Mouse (Mus musculus) CD4-positive, CD25-positive, alpha-beta regulatory T cell, adult 4 months (primary cell): Measurements from ENCODE around the gene Gpr176. TPM values are rescaled to one million over a fixed set of nuclear protein-coding genes. Genes with fewer than 3 reads are reported as not detected.
A peak's percentile ranks its signal among the peaks of the same experiment; 100 is the strongest.

Source experiments
- ATAC-seq: one replicate; pipeline ENCODE4 v1.8.0; 2017
- polyA plus RNA-seq, 2 experiments: library from polyadenylated mRNA; unstranded; fragments of 100-300 nt; shearing (Covaris generic); gene quantifications; one replicate each; pipeline ENCODE4 v1.2.1; 2017

The Gpr176 gene
- under 1 TPM in 1 of 2 experiments, not detected in 1; 0.11 TPM for polyA plus RNA-seq

GRCm38 (mm10) chr2:118372901-118373571, at the start of gene Gpr176:
Gene Gpr176 (minus strand): TSS chr2:118373419.
- peak; percentile 33 for ATAC-seq

DNA sequence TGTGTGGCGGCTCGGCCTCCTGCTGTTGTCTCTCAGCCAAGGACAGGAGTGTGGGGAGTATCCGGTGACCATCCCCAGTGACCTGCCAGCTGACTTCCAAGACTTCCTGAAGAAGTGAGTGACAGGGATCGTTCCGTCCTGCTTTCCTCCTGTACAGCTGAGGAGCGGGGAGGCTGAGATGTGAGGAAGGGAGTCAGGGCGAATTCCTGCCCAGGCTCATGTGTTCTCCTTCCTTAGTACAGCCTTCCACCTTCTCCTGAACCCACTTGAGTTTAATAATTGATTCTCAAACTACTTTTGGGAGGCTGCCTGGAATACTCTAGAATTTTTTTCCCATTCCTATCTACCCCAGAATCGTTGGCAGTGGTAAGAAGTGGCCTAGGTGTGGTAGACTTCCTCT, 49.2 kb upstream of the Gpr176 start:
- no peak for ATAC-seq

DNA sequence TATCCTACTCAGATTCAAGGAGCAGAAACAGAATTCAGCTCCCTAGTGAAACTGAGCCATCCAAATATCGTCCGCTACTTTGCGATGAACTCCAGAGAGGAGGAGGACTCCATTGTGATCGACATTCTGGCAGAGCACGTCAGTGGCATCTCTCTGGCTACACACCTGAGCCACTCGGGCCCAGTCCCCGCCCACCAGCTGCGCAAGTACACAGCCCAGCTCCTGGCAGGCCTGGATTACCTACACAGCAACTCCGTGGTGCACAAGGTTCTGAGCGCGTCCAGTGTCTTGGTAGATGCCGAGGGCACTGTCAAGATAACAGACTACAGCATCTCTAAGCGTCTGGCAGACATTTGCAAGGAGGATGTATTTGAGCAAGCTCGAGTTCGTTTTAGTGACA, 48.7 kb upstream of the Gpr176 start:
- no peak for ATAC-seq

- ATAC-seq, result no peak
Observed at GRCm38 (mm10) chr2:118418076-118418475, 44.9 kb upstream of the Gpr176 start.

- ATAC-seq, result no peak
Observed at GRCm38 (mm10) chr2:118415601-118416355, 42.6 kb upstream of the Gpr176 start.

DNA sequence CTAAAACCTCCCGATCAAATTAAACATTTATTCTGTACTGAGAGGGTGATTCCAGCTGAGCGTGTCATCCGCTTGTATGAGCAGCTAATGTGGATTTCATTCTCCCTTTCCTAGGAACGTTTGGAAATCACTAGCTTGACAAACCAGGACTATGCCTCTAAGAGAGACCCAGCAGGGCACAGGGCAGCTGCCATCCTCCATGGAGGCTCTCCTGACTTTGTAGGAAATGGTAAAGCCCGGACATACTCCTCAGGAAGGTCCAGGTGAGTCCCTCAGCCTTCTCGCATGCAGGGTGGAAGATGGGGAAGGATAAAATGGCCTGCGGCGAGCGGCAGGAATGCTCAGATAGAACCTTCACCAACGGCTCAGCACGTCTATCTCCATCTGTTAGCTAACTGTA, 39.6 kb upstream of the Gpr176 start:
- ATAC-seq, result no peak

GRCm38 (mm10) chr2:118408336-118408895, 35.2 kb upstream of the Gpr176 start:
- no peak for ATAC-seq

DNA sequence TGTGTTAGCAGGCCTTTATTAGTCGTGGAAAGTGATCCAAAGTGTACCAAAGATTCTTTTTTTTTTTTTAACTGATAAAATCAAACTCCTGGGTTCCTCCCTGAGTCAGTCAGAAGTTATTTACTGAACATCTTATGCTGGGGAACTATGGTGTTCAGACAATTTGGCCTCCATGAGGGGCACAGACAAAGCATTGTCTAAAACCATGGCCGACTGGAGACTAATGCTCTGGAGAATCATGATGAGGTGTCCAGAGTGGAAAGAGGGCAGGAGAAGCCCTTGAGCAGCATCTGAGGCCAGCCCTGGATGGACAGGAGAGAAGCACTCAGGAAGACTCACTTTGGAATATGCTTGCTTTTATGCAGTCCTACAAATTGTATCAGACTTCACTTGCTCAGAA, 33.6 kb upstream of the Gpr176 start:
- ATAC-seq, result no peak

DNA sequence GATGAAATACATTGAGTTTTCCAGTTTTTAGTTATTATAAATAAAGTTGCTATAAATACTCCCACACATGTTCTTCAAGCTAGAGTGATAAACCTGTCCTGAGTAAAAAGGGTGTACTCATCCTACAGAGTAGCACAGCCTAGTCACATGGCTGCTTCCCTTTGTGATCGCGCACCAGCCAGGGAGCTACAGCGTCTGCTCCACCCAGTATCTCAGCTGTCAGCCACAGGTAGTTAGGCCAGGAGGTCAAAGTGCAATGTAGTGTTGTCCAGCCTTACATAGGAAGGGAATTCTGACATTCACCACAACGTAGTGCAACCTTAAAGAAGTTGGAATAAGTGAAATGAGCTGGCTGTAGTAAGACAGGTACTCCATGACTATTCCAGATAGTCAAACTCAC, 32.3 kb upstream of the Gpr176 start:
- ATAC-seq, result no peak

DNA sequence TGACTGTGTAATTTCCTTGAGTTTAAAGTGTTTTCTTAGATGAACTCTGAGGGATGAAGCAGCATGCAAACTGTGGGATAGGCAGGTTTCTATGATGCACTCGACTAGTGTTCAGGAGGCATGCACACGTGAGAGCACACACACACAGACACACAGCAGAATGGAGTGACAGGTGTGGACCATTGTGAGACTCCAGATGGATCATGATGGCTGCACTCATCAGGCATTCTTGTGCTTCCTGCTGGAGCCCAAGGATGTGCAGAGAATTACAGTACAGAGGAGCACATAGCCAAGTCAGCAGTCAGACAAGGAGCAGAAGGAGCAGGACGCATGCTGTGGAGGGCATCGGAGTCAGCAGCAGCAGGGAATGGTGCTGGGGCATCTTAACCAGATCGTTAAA, 31.1 kb upstream of the Gpr176 start:
- ATAC-seq, result no peak

DNA sequence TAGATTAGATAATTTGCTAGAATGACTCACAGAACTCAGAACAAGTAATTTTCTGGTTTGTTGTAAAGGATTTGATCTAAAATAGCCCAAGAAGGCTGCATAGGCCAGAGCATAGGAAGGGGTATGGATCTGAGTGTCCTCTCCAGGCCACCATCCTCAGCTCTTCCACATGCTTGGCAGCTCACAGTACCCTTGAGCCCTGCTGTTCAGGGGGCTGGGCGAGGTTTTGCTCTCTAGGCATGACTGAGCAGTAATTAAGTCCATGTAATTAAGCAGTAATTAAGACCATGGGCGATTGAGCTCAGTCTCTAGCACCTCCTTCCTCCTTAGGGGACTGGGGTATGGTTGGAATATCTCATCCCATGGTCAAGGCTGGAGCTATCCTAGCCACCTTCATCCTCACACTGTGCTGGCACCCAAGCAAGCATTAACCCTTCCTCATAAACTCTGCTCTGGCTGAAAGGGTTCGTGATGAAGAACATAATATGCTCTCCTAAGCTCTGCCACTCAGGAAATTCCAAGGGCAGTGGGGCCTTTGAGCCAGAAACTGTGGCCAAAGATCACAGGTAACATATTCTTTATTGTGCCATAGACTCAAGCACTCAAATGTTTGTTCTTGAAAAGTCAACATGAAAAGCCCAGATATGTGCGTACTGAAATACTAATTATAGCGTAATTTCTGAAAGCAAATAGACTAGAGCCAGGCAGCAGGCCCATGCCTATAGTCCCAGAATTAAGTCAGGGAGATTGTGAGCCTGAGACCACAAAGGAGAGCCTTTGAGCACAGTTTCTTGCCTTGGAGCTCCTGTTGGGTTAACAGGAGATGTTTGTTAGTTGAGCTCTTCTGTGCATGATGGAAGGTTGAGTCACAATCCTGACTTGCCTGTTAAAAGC, 28.9 kb upstream of the Gpr176 start:
- ATAC-seq, result no peak

GRCm38 (mm10) chr2:118399751-118400150, 26.5 kb upstream of the Gpr176 start:
- ATAC-seq, result no peak

DNA sequence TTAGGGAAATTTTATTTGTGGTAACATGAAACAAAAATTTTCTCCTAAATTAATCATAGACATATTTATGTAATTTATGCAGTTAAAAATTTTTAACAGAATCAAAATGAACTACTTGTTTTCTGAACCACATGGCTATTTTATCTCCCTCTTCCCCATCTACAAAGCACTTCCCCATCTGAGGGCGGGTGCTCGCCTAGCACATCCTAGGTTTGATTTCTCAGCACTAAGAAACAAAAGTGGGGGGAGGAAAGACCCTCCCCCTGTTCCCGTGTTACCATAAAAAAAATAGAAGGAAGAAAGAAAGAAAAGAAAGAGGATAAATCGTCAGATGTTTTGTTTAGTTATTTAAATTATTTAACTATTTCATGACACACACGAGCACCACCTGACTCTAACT, 18.0 kb upstream of the Gpr176 start:
- no peak for ATAC-seq

- no peak for ATAC-seq
Observed at GRCm38 (mm10) chr2:118390072-118390471, 16.9 kb upstream of the Gpr176 start.

DNA sequence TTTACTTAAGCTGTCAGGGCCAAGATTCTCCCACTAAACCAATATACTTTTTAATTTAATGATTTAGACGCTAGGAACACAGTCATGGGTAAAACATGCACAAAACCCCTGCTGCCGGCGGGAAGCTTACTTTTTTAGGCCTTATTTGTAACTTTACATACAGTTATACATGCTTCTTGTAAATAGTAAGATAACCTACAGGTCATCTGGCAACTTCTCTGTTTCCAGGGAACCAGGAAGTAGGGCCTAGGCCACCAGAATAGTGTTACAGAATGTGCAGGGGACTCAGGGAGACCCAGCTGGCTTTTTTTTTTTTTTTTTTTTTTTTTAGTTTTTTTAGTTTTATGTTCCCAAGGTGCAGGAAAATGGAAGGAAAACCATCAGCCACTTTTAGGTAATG, 16.4 kb upstream of the Gpr176 start:
- ATAC-seq, result no peak

- ATAC-seq, result peak; percentile 98
Observed at GRCm38 (mm10) chr2:118388341-118389335, 15.4 kb upstream of the Gpr176 start, which contains the start of gene Eif2ak4. Gene Eif2ak4 (plus strand): TSS chr2:118388618.

DNA sequence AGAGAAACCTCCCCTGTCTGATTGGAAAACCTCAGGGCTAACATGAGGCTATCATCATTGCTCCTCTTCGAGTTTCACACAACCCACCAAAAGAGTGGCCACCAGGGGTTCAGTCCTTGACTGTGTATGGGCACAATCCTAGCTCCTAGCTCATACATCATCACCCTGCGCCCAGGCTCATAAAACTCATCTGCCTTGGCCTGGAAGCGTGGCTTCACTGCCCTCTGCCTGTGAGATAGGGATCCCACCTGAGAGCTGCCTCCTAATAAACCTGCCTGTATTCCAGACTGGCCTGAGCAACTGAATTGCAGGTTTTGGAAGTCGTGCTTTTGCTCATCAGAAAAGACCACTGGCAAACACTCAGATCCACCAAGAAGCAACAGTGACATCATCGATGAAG, 10.2 kb upstream of the Gpr176 start:
- ATAC-seq, result no peak

- no peak for ATAC-seq
Observed at GRCm38 (mm10) chr2:118379756-118380155, 6.5 kb upstream of the Gpr176 start.

DNA sequence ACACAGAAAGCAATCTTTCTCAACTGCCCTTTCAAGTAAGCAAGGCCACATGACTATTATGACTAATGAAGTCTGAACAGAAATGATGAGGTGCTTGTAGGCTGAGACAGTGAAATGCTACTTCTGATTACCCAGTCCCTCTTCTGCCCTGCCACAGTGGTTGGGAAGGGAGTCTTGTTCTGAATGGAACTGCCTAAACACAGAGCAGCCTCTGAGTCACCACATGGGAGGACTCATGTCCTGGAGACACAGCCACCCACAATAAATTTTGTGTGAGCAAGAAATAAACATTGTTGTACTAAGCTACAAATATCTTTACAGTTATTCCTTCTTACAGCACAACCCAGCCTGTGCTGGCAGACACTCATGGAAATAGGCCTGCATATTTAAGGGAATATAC, 2.7 kb upstream of the Gpr176 start:
- no peak for ATAC-seq

GRCm38 (mm10) chr2:118375522-118375921, 2.3 kb upstream of the Gpr176 start:
- ATAC-seq, result no peak

DNA sequence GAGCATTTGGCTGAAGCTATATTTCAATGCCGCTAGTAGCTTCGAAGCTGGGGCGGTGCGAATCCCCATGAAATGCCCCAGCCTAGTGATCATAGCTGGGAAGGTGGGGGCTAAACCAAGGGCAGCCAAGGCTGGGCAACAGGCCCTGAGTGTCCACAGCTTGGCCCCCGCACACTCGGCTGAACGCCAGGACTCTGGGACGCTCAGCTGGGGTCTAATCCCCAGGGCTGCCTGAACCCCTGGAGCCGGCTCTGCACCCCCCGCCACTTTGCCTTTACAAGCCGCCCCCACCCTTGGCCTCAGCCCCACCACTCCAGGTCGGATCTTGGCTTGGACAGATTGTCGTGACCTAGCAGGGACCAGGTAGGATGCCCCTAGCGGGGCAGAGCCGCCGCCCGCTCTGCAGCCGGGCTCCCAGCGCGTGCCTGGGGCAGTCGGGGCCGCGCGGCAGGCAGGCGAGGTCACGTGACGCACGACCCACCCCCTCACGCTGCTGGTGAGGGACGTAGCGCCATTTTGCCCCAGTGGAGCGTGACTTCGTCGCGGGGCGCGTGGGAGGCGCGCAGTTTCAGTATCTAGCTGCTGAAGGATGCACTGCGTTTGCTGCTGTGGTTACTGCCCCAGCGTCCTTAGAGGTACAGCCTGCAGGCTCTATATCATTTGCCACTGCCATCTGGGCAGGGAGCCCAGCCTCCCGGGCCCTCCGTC, 507 bp upstream of the Gpr176 start:
- peak; percentile 87 for ATAC-seq
